Mouse (Mus musculus) erythroblast, adult 5-6 weeks (primary cell): ENCODE results near the gene Capn2. TPM values are rescaled to one million over a fixed set of nuclear protein-coding genes. Genes with fewer than 3 reads are reported as not detected.

Source experiments
- ATAC-seq: replicated peaks from 2 replicates; pipeline ENCODE4 v1.8.0; 2016; ENCODE audit warnings: moderate number of reproducible peaks, mild to moderate bottlenecking, moderate TSS enrichment, inconsistent platforms; ENCODE audit not compliant: poor library complexity, low FRiP score, severe bottlenecking
- total RNA-seq, 2 experiments: library from RNA; stranded (forward) in 1 of 2; stranded (reverse) in 1 of 2; fragments of 150-400 nt in 1 of 2; fragments of 200-764, 138-1000 nt in 1 of 2; gene quantifications; 2 replicates each; pipeline versions ENCODE4 v1.2.3 to v1.2.4; 2015 to 2017; ENCODE audit warnings: low replicate concordance in 2 of 2

Gene Capn2
- total RNA-seq, 2 experiments from 2014 or later: 7.5 to 11.4 TPM

- no peak for ATAC-seq
These were observed 87.6 kb downstream of the Capn2 start for GRCm38 (mm10) chr1:182429826-182430225.

- ATAC-seq: no peak
These were observed 90.0 kb downstream of the Capn2 start for GRCm38 (mm10) chr1:182427426-182427825.

GRCm38 (mm10) chr1:182426444-182426843, 91.0 kb downstream of the Capn2 start:
- no peak for ATAC-seq

DNA sequence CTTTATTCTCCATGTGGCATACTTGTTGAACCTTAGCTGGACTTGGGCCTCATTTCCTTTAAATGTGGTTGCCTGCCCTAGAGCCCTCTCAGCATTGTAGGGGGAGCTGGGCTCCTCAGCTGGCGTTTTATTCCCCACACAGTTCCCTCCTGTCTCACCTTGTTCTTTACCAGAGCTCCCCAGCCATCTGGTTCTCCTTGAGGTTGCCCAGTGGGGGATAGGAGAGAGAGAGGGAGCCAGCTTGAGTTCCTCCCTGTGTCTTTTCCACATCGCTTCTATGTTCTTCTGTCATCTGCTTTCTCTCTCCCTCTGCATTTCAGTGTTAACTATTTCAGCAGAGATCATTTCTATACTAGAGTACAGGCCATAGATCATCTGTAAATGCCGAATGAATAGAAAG, 92.2 kb downstream of the Capn2 start:
- ATAC-seq: no peak

DNA sequence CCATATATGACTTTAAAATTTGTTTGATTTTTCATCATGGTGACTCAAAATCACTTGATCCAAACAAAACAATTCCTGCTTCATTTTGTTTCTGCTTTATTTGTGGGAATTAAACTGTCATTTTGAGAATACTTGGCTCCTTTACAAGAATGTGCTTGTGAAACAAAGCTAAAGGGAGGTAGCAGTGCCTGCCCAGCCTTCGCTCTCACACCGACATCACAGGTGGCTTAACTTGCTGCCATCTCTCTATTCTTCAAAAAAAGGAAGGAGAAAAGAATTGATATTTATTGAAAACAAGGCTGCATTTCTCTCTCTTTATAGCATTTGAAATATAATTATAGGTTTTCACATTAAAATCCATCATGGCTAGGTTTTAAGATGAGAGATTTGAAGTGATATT, 93.1 kb downstream of the Capn2 start:
- no peak for ATAC-seq

DNA sequence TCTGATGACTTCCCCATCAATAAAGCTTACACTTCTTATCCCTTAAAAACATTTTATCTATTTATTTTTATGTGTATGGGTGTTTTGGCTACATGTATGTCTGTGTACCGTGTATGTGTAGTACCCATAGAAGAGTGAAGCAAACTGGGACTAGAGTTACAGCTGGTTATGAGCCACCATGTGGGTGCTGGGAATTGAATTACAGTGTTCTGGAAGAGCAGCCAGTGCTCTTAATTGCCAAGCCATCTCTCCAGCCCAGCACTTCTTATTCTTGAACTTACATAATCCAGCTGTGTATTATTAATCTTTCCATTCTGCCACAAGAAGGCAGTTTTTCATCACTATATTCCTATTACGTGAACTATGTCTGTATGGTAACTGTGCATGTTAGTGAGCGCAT, 97.9 kb downstream of the Capn2 start:
- ATAC-seq: no peak

Other genes starting within 250 kb of the Capn2 start
- gene Degs1, start 234.8 kb downstream of the Capn2 start, total RNA-seq (2015; ENCODE audit: low replicate concordance): 59.4 and 77.8 TPM in 2 replicates
- 36.5 and 41.1 TPM in 2 replicates for gene Degs1, start 234.8 kb downstream of the Capn2 start, total RNA-seq (2017; ENCODE audit: low replicate concordance)
- gene Fbxo28, start 176.0 kb downstream of the Capn2 start, total RNA-seq (2015; ENCODE audit: low replicate concordance): 4.4 and 6.3 TPM in 2 replicates
- gene Fbxo28, start 176.0 kb downstream of the Capn2 start, total RNA-seq (2017; ENCODE audit: low replicate concordance): 5.0 and 10.7 TPM in 2 replicates
- 1.2 and 3.6 TPM in 2 replicates for gene Trp53bp2, start 108.4 kb downstream of the Capn2 start, total RNA-seq (2015; ENCODE audit: low replicate concordance)
- gene Trp53bp2, start 108.4 kb downstream of the Capn2 start, total RNA-seq (2017; ENCODE audit: low replicate concordance): 2.2 and 2.6 TPM in 2 replicates
- gene Capn8, start 47.4 kb upstream of the Capn2 start, total RNA-seq (2015; ENCODE audit: low replicate concordance): not detected in 2 replicates
- not detected in 2 replicates for gene Capn8, start 47.4 kb upstream of the Capn2 start, total RNA-seq (2017; ENCODE audit: low replicate concordance)
- gene Ccdc185, start 231.6 kb upstream of the Capn2 start, total RNA-seq (2015; ENCODE audit: low replicate concordance): not detected in 2 replicates
- gene Ccdc185, start 231.6 kb upstream of the Capn2 start, total RNA-seq (2017; ENCODE audit: low replicate concordance): not detected in 2 replicates
- not detected in 2 replicates for gene Susd4, start 246.3 kb upstream of the Capn2 start, total RNA-seq (2015; ENCODE audit: low replicate concordance)
- not detected in 2 replicates for gene Susd4, start 246.3 kb upstream of the Capn2 start, total RNA-seq (2017; ENCODE audit: low replicate concordance)